Mouse (Mus musculus) limb, embryonic 14.5 days (tissue): Measurements from ENCODE around the gene Ntmt1. TPM values are rescaled to one million over a fixed set of nuclear protein-coding genes. Genes with fewer than 3 reads are reported as not detected.

ENCODE experiments used
- ATAC-seq: fragments of 200-750 bp; cut with Nextera tagmentation; 2 replicates; pipeline ENCODE4 v1.8.0; 2017; ENCODE audit warnings: low read depth, moderate number of reproducible peaks, moderate TSS enrichment; ENCODE audit not compliant: low FRiP score
- DNase-seq: peaks from one replicate; pipeline ENCODE4 v3.0.0-alpha.2; 2015; ENCODE audit warnings: low spot score
- H3K27ac ChIP-seq: fragments of 300-500 bp; sonication (generic); replicated peaks from 2 replicates; pipeline ENCODE4 v1.5.1; 2014; ENCODE audit warnings: low read depth, mild to moderate bottlenecking, low read length, moderate library complexity, mixed read lengths
- H3K27me3 ChIP-seq: fragments of 300-500 bp; sonication (generic); 2 replicates; pipeline ENCODE4 v1.6.1; 2014; ENCODE audit warnings: low read length, mixed read lengths; ENCODE audit not compliant: control insufficient read depth, insufficient read depth
- H3K36me3 ChIP-seq: fragments of 300-500 bp; sonication (generic); 2 replicates; pipeline ENCODE4 v1.6.1; 2014; ENCODE audit warnings: mild to moderate bottlenecking, low read length, moderate library complexity, mixed read lengths; ENCODE audit not compliant: control insufficient read depth, insufficient read depth
- H3K4me1 ChIP-seq: fragments of 300-500 bp; sonication (generic); 2 replicates; pipeline ENCODE4 v1.6.1; 2014; ENCODE audit warnings: antibody characterized with exemption, low read length, mixed read lengths; ENCODE audit not compliant: control insufficient read depth, insufficient read depth
- H3K4me2 ChIP-seq: fragments of 300-500 bp; sonication (generic); replicated peaks from 2 replicates; pipeline ENCODE4 v1.6.1; 2014; ENCODE audit warnings: low read depth, mild to moderate bottlenecking, low read length, moderate library complexity; ENCODE audit not compliant: severe bottlenecking
- H3K4me3 ChIP-seq: fragments of 300-500 bp; sonication (generic); replicated peaks from 2 replicates; pipeline ENCODE4 v1.5.1; 2014; ENCODE audit warnings: low read length
- H3K9ac ChIP-seq: fragments of 300-500 bp; sonication (generic); 2 replicates; pipeline ENCODE4 v1.6.1; 2014; ENCODE audit warnings: mild to moderate bottlenecking, low read depth, low read length, moderate library complexity; ENCODE audit not compliant: severe bottlenecking
- H3K9me3 ChIP-seq: fragments of 300-500 bp; sonication (generic); 2 replicates; pipeline ENCODE4 v1.6.1; 2016; ENCODE audit warnings: low read length; ENCODE audit not compliant: control insufficient read depth
- POLR2A ChIP-seq: fragments of 200-500 bp; IDR thresholded peaks from 2 replicates; pipeline ENCODE4 v1.8.0; 2012; ENCODE audit warnings: inconsistent platforms, mild to moderate bottlenecking, moderate library complexity, borderline replicate concordance; ENCODE audit not compliant: insufficient read depth, insufficient read length; ENCODE audit errors: extremely low read depth
- WGBS: fragments of 180-500 bp; shearing (Covaris S2); extraction: QIAGEN DNeasy Blood & Tissue Kit; methylation state at CpG from one replicate; pipeline ENCODE4 v1.1.7; 2014; 5-methylcytosine and 5-hydroxymethylcytosine counted together
- polyA plus RNA-seq, 2 experiments: library from polyadenylated mRNA; depleted of rRNA in 1 of 2; stranded (reverse) in 1 of 2; unstranded in 1 of 2; fragments of >200 nt; fragmentation: Nextera tagmentation in 1 of 2; extraction: Ambion mirVana in 1 of 2; gene quantifications; 2 replicates each; pipeline versions ENCODE4 v1.2.1 to v1.2.3; 2012 to 2014

Gene Ntmt1
- polyA plus RNA-seq, 2 experiments, result 59.5 to 84.2 TPM

- Histone ChIP-seq H3K27me3 (no peaks in the 10 kb centered on the region), H3K9me3 (no peaks in the 10 kb centered on the region), H3K4me1 (peaks cover 15% of the 10 kb centered on the region), H3K27ac (no peak overlapping the region; the same call in 1 of the 2 replicates), H3K36me3 (no peaks in the 10 kb centered on the region), H3K4me2 (peak overlapping the region; percentile 98), H3K4me3 (peak overlapping the region; percentile 49), H3K9ac (peak overlapping the region; percentile 69)
- ATAC-seq (0 out of 2 replicates have a peak, but pooled peaks have one; percentile 47), DNase-seq (no peak)
- TF ChIP-seq POLR2A, result no peak
- WGBS, result 7% methylated on average over 26 of the region's 51 CpGs
Observed at GRCm38 (mm10) chr2:30771368-30771805, 36.2 kb upstream of the Ntmt1 start.

- ATAC-seq (no peak), DNase-seq (peak; percentile 37)
- TF ChIP-seq POLR2A, result no peak
- H3K4me2 ChIP-seq, result peak overlapping the region; percentile 98
- peaks cover 15% of the 10 kb centered on the region for H3K4me1 ChIP-seq
- H3K36me3 ChIP-seq, result no peaks in the 10 kb centered on the region
- peak overlapping the region; percentile 49 for H3K4me3 ChIP-seq
- peak overlapping the region; percentile 69 for H3K9ac ChIP-seq
- H3K27ac ChIP-seq, result peak overlapping the region; percentile 52
- WGBS, result 10% methylated on average over 19 of the region's 19 CpGs
- no peaks in the 10 kb centered on the region for H3K9me3 ChIP-seq
- H3K27me3 ChIP-seq, result no peaks in the 10 kb centered on the region
Observed at GRCm38 (mm10) chr2:30771806-30772460, 35.7 kb upstream of the Ntmt1 start.

- ATAC-seq (no peak), DNase-seq (no peak)
- peaks cover 15% of the 10 kb centered on the region for H3K4me1 ChIP-seq
- WGBS, result 47% methylated on average over 15 of the region's 15 CpGs
- H3K4me3 ChIP-seq, result no peak overlapping the region
- no peaks in the 10 kb centered on the region for H3K9me3 ChIP-seq
- H3K4me2 ChIP-seq, result no peak overlapping the region
- H3K36me3 ChIP-seq, result no peaks in the 10 kb centered on the region
- H3K27ac ChIP-seq, result no peak overlapping the region
- H3K27me3 ChIP-seq, result no peaks in the 10 kb centered on the region
- no peak overlapping the region for H3K9ac ChIP-seq
- no peak for TF ChIP-seq POLR2A
Observed at GRCm38 (mm10) chr2:30772581-30773312, 34.9 kb upstream of the Ntmt1 start.

GRCm38 (mm10) chr2:30773313-30774005 lies 34.2 kb upstream of the Ntmt1 start:
- no peak overlapping the region for H3K9ac ChIP-seq
- no peaks in the 10 kb centered on the region for H3K36me3 ChIP-seq
- DNase-seq (no peak), ATAC-seq (no peak)
- H3K9me3 ChIP-seq, result no peaks in the 10 kb centered on the region
- no peak overlapping the region for H3K27ac ChIP-seq
- peaks cover 15% of the 10 kb centered on the region for H3K4me1 ChIP-seq
- no peaks in the 10 kb centered on the region for H3K27me3 ChIP-seq
- TF ChIP-seq POLR2A, result no peak
- WGBS, result 85% methylated on average over 8 of the region's 8 CpGs
- H3K4me3 ChIP-seq, result no peak overlapping the region
- no peak overlapping the region for H3K4me2 ChIP-seq

GRCm38 (mm10) chr2:30775955-30776354 lies 31.7 kb upstream of the Ntmt1 start:
- DNase-seq (no peak), ATAC-seq (no peak)
- no peak overlapping the region for H3K27ac ChIP-seq
- no peak for TF ChIP-seq POLR2A
- WGBS, result 62% methylated on average over 3 of the region's 3 CpGs
- peaks cover 20% of the 10 kb centered on the region for H3K4me1 ChIP-seq
- no peaks in the 10 kb centered on the region for H3K36me3 ChIP-seq
- no peak overlapping the region for H3K4me2 ChIP-seq
- no peak overlapping the region for H3K4me3 ChIP-seq
- no peaks in the 10 kb centered on the region for H3K27me3 ChIP-seq
- H3K9ac ChIP-seq, result no peak overlapping the region
- H3K9me3 ChIP-seq, result no peaks in the 10 kb centered on the region
